Mouse (Mus musculus) limb, embryonic 12.5 days (tissue): ENCODE data around the gene Nrxn2. TPM values are rescaled to one million over a fixed set of nuclear protein-coding genes. Genes with fewer than 3 reads are reported as not detected.

ENCODE experiments used
- ATAC-seq: fragments of 200-750 bp; cut with Nextera tagmentation; 2 replicates; pipeline ENCODE4 v1.8.0; 2017; ENCODE audit warnings: low read depth, moderate TSS enrichment; ENCODE audit not compliant: insufficient number of reproducible peaks, insufficient read depth, low FRiP score, low TSS enrichment
- H3K27ac ChIP-seq: fragments of 300-500 bp; sonication (generic); 2 replicates; pipeline ENCODE4 v1.5.1; 2016; ENCODE audit warnings: mild to moderate bottlenecking, moderate library complexity
- H3K27me3 ChIP-seq: fragments of 300-500 bp; sonication (generic); 2 replicates; pipeline ENCODE4 v1.6.1; 2016; ENCODE audit warnings: mild to moderate bottlenecking, moderate library complexity
- H3K36me3 ChIP-seq: fragments of 300-500 bp; sonication (generic); 2 replicates; pipeline ENCODE4 v1.6.1; 2016; ENCODE audit warnings: mild to moderate bottlenecking, moderate library complexity
- H3K4me1 ChIP-seq: fragments of 300-500 bp; sonication (generic); replicated peaks from 2 replicates; pipeline ENCODE4 v1.6.1; 2016
- H3K4me2 ChIP-seq: fragments of 300-500 bp; sonication (generic); 2 replicates; pipeline ENCODE4 v1.6.1; 2016; ENCODE audit warnings: mild to moderate bottlenecking, moderate library complexity
- H3K4me3 ChIP-seq: fragments of 300-500 bp; sonication (generic); replicated peaks from 2 replicates; pipeline ENCODE4 v1.5.1; 2016; ENCODE audit warnings: mild to moderate bottlenecking
- H3K9ac ChIP-seq: fragments of 300-500 bp; sonication (generic); replicated peaks from 2 replicates; pipeline ENCODE4 v1.6.1; 2016; ENCODE audit warnings: mild to moderate bottlenecking, moderate library complexity
- H3K9me3 ChIP-seq: fragments of 300-500 bp; sonication (generic); 2 replicates; pipeline ENCODE4 v1.6.1; 2016; ENCODE audit warnings: mild to moderate bottlenecking, moderate library complexity
- WGBS: fragments of 180-500 bp; shearing (Covaris S2); methylation state at CpG from one replicate; pipeline ENCODE4 v1.1.7; 2016; 5-methylcytosine and 5-hydroxymethylcytosine counted together
- polyA plus RNA-seq: library from polyadenylated mRNA; unstranded; fragments of >200 nt; fragmentation: Nextera tagmentation; extraction: Ambion mirVana; gene quantifications from 2 replicates; pipeline ENCODE4 v1.2.1, GENCODE M21; 2016

Nrxn2 gene
- polyA plus RNA-seq, 1 experiment from 2014 or later = 2.4 TPM

DNA sequence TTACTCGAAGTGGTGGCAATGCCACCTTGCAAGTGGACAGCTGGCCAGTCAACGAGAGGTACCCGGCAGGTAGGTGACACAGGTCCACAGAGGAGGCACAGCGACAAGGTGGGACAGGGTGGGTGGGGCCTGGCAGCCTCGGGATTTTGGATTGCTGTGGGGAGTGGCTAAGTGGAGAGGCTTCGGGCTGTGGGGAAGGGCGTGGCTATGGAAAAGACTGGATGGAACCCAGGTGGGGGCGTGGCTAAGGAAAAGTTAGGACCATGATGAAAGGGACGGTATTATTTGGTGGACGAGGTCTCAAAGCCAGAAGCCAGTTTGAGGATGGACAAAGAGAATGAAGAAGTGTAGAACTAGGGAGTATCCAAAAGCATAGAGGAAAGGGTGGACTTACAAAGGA, 91.3 kb downstream of the Nrxn2 start:
- Histone ChIP-seq H3K36me3 (no peaks in the 10 kb centered on the region), H3K9ac (no peak overlapping the region), H3K4me2 (no peak overlapping the region), H3K27me3 (peaks cover 93% of the 10 kb centered on the region), H3K4me3 (no peak overlapping the region), H3K9me3 (no peaks in the 10 kb centered on the region), H3K27ac (no peak overlapping the region), H3K4me1 (peaks cover 8% of the 10 kb centered on the region; the same call in 1 of the 2 replicates)
- ATAC-seq = no peak
- 70% methylated on average over 10 of the region's 10 CpGs for WGBS

DNA sequence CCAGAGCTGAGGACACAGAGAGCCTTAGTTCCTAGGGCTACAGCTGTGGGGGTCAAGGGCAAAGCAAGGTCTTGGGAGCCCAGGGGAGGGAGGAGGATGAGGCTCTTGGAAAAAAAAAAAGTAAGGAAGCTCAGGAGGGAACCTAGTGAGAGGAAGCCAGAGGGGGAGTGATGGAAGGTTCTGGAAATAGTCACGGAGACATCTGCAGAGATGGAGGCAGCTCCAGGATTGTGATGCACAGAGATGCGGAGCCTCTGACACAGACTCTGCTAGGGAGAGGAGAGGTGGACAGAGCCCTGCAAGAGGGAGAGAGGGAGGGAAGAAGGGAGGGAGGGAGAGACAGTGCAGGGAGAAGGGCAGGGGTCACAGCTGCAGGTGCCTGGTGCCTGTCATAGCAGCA, 92.0 kb downstream of the Nrxn2 start:
- Histone ChIP-seq H3K27ac (no peak overlapping the region), H3K9me3 (no peaks in the 10 kb centered on the region), H3K27me3 (peaks cover 88% of the 10 kb centered on the region), H3K9ac (no peak overlapping the region), H3K36me3 (no peaks in the 10 kb centered on the region), H3K4me1 (peaks cover 8% of the 10 kb centered on the region; the same call in 1 of the 2 replicates), H3K4me2 (no peak overlapping the region), H3K4me3 (no peak overlapping the region)
- ATAC-seq = no peak
- 86% methylated on average over 2 of the region's 2 CpGs for WGBS

GRCm38 (mm10) chr19:6513389-6514139, 95.0 kb downstream of the Nrxn2 start:
- H3K9ac ChIP-seq = no peak overlapping the region
- no peaks in the 10 kb centered on the region for H3K9me3 ChIP-seq
- no peak for ATAC-seq
- H3K36me3 ChIP-seq = no peaks in the 10 kb centered on the region
- H3K27me3 ChIP-seq = peaks cover 58% of the 10 kb centered on the region
- H3K4me2 ChIP-seq = no peak overlapping the region
- no peak overlapping the region for H3K27ac ChIP-seq
- H3K4me1 ChIP-seq = peaks cover 10% of the 10 kb centered on the region; the same call in 1 of the 2 replicates
- no peak overlapping the region for H3K4me3 ChIP-seq
- 4% methylated on average over 15 of the region's 15 CpGs for WGBS

DNA sequence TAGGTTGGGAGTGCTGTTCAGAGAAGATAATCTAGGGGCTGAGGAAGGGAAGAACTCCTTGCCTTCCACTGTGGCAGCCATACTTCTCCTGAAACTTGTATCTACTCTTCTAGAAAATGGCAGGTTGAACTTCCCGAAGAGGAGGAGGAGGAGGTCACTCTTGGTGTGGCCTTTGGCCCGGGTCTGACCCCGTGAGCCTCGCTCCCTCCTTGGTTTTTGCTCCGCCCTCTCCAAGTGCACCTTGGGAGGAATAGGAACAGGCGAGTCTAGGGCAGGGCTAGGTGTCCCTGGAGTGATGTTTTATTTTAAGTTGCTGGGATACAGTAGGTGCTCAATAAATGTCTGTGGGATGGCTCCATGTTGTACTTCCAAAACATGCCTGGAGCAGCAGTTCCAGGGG, 96.4 kb downstream of the Nrxn2 start:
- Histone ChIP-seq H3K4me1 (peaks cover 12% of the 10 kb centered on the region; the same call in 1 of the 2 replicates), H3K27ac (no peak overlapping the region)

GRCm38 (mm10) chr19:6515448-6515847, 96.9 kb downstream of the Nrxn2 start:
- H3K9ac ChIP-seq = no peak overlapping the region
- H3K4me1 ChIP-seq = peaks cover 12% of the 10 kb centered on the region; the same call in 1 of the 2 replicates
- peaks cover 50% of the 10 kb centered on the region for H3K27me3 ChIP-seq
- no peak overlapping the region for H3K27ac ChIP-seq
- no peak overlapping the region for H3K4me3 ChIP-seq
- H3K4me2 ChIP-seq = no peak overlapping the region
- ATAC-seq = no peak
- H3K9me3 ChIP-seq = no peaks in the 10 kb centered on the region
- H3K36me3 ChIP-seq = no peaks in the 10 kb centered on the region
- WGBS = 57% methylated on average over 5 of the region's 5 CpGs

More for the DNA sequence above, 96.4 kb downstream of the Nrxn2 start:
- H3K4me2 ChIP-seq = no peak overlapping the region
- peaks cover 53% of the 10 kb centered on the region for H3K27me3 ChIP-seq
- no peak for ATAC-seq
- no peak overlapping the region for H3K4me3 ChIP-seq
- no peaks in the 10 kb centered on the region for H3K36me3 ChIP-seq
- 58% methylated on average over 6 of the region's 6 CpGs for WGBS
- H3K9ac ChIP-seq = no peak overlapping the region
- no peaks in the 10 kb centered on the region for H3K9me3 ChIP-seq

DNA sequence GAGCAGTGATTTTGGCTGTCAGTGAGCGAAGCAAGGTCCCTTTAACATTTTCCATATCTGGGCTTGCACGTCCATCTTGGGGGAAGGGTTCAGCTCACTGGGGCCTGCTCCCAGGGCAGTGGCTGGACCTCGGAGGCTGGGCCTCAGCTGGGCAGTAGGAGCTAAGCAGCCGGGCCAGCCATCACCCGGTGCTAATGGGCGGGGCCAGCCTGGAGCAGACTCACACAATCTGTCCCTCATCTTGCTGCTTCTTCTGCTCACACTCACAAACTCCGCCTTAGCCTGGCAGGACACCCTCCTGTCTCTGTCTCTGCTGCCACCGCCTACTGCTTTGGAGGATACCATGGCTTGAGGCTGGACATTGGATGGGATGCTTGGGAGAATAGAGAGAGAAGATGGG, 97.6 kb downstream of the Nrxn2 start:
- 58% methylated on average over 8 of the region's 8 CpGs for WGBS
- Histone ChIP-seq H3K36me3 (no peaks in the 10 kb centered on the region), H3K9me3 (no peaks in the 10 kb centered on the region), H3K9ac (no peak overlapping the region), H3K27ac (no peak overlapping the region), H3K4me2 (no peak overlapping the region), H3K27me3 (peaks cover 43% of the 10 kb centered on the region), H3K4me3 (no peak overlapping the region), H3K4me1 (peaks cover 12% of the 10 kb centered on the region; the same call in 1 of the 2 replicates)
- ATAC-seq = no peak

GRCm38 (mm10) chr19:6518601-6519000, 100.1 kb downstream of the Nrxn2 start:
- Histone ChIP-seq H3K36me3 (no peaks in the 10 kb centered on the region), H3K27ac (no peak overlapping the region), H3K4me1 (peaks cover 6% of the 10 kb centered on the region; the same call in 1 of the 2 replicates), H3K9ac (no peak overlapping the region), H3K4me3 (no peak overlapping the region), H3K4me2 (no peak overlapping the region), H3K9me3 (no peaks in the 10 kb centered on the region), H3K27me3 (peaks cover 18% of the 10 kb centered on the region)
- 56% methylated on average over 5 of the region's 5 CpGs for WGBS
- no peak for ATAC-seq

- ATAC-seq = no peak
- H3K27me3 ChIP-seq = peaks cover 9% of the 10 kb centered on the region
- WGBS = 58% methylated on average over 2 of the region's 2 CpGs
- H3K4me2 ChIP-seq = no peak overlapping the region
- H3K36me3 ChIP-seq = no peaks in the 10 kb centered on the region
- H3K4me1 ChIP-seq = 0 out of 2 replicates have a peak, but pooled peaks cover 3% of the 10 kb centered on the region
- H3K4me3 ChIP-seq = no peak overlapping the region
- no peak overlapping the region for H3K9ac ChIP-seq
- H3K9me3 ChIP-seq = no peaks in the 10 kb centered on the region
- H3K27ac ChIP-seq = no peak overlapping the region
Observed at GRCm38 (mm10) chr19:6519483-6519882, 101.0 kb downstream of the Nrxn2 start.

DNA sequence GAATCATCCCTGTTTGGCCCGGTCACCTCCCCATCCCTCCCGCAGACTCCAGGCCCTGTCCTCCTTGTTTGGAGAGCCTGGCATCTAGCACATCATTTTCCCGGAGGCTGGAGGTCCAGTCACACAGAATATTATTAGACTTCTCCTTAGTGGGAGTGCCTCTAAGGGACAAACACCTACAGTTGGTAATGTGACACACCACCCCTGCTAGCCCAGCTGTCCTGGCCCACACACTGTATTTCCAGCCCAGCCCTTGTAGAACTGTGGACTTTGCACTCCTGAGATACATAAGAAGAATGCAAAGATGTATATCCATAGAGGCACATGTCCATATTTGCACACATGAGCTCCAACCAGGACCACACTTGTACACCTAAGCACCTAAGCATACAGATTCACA, 103.1 kb downstream of the Nrxn2 start:
- no peaks in the 10 kb centered on the region for H3K9me3 ChIP-seq
- no peaks in the 10 kb centered on the region for H3K36me3 ChIP-seq
- 0 out of 2 replicates have a peak, but pooled peaks cover 3% of the 10 kb centered on the region for H3K4me1 ChIP-seq
- WGBS = 86% methylated on average over 3 of the region's 3 CpGs
- no peak overlapping the region for H3K4me2 ChIP-seq
- no peak overlapping the region for H3K4me3 ChIP-seq
- 0 out of 2 replicates have a peak, but pooled peaks cover 3% of the 10 kb centered on the region for H3K27me3 ChIP-seq
- no peak overlapping the region for H3K9ac ChIP-seq
- no peak overlapping the region for H3K27ac ChIP-seq
- no peak for ATAC-seq

DNA sequence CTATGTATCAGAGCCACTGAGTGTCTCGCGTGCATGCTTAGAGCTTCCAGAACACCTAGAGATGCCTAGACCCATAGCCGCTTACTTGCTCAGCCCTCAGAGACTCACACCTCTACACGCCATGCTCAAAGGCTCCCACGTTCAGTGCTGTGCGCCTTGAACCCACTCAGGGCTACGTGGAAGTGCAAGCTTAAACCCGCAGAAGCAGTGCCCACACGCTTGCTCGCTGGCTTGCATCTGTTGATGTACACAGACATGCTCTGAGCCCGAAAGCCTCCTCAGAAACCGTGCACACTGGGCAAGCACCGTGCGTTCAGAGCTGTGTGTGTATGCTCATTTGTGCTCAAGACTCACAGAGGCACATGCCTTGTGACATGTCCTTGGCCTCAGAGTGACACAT, 103.8 kb downstream of the Nrxn2 start:
- ATAC-seq = no peak
- Histone ChIP-seq H3K4me1 (0 out of 2 replicates have a peak, but pooled peaks cover 3% of the 10 kb centered on the region), H3K4me3 (no peak overlapping the region), H3K27ac (no peak overlapping the region), H3K9ac (no peak overlapping the region), H3K27me3 (0 out of 2 replicates have a peak, but pooled peaks cover 3% of the 10 kb centered on the region), H3K36me3 (no peaks in the 10 kb centered on the region), H3K4me2 (no peak overlapping the region), H3K9me3 (no peaks in the 10 kb centered on the region)
- 89% methylated on average over 14 of the region's 14 CpGs for WGBS

GRCm38 (mm10) chr19:6525023-6525422, 106.5 kb downstream of the Nrxn2 start:
- H3K27ac ChIP-seq = no peak overlapping the region

More at GRCm38 (mm10) chr19:6525023-6525422, 106.5 kb downstream of the Nrxn2 start:
- Histone ChIP-seq H3K4me2 (no peak overlapping the region), H3K9ac (no peak overlapping the region), H3K9me3 (no peaks in the 10 kb centered on the region), H3K27me3 (peaks cover 11% of the 10 kb centered on the region), H3K36me3 (no peaks in the 10 kb centered on the region), H3K4me1 (no peaks in the 10 kb centered on the region), H3K4me3 (no peak overlapping the region)
- ATAC-seq = no peak
- 75% methylated on average over 4 of the region's 4 CpGs for WGBS
